ENCODE assay signal across 15 mouse cellular contexts in the genomic region with DNA sequence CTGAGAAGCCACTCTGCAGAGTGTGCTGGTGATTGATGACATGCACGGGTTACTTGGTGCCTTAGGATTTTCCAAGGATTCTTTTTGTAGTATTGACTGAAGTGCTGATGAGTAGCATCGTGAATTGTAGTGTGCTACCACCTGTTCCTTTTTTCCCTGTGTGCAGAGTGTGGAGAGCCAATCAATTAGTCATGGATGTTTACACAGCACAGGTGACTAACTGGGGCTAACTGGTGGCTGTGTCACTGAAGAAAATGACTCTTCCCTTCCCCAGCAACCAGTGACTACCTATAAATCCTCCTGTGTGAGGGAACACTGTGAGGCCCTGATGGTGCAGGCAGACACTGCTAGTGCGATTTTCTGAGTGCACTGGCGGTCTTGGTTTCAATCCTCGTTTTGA.
DNase-seq lines count a peak whose midpoint lies in the region; ATAC-seq and TF ChIP-seq lines count a peak whose summit lies in the region.
"Had no signal": no experiment of that assay in that cellular context is flagged by ENCODE, and none has a peak within 500 bp of the region (broad histone marks: within the 10 kb centered on the region; RNA-seq: fewer than 3 reads in every experiment).

No protein-coding gene starts in this region.

- no peak overlapping the region for H3K27ac ChIP-seq in hindbrain, embryonic 11.5 days (ENCODE audit: low read depth, low read length)
- no peak overlapping the region for H3K27ac ChIP-seq in hindbrain, embryonic 10.5 days
- peak overlapping the region; percentile 39; the same call in 1 of the 2 replicates for H3K27ac ChIP-seq in neural tube, embryonic 11.5 days (ENCODE audit: low read depth, low read length)
- no peak overlapping the region; the same call in 1 of the 2 replicates for H3K27ac ChIP-seq in intestine, embryonic 16.5 days (ENCODE audit: low read length)
- no peak overlapping the region for H3K27ac ChIP-seq in stomach, postnatal 0 days (replicated peaks)
- H3K27ac ChIP-seq: limb, embryonic 15.5 days; lung, embryonic 15.5 days; midbrain, embryonic 12.5 days had no signal

- H3K4me1 ChIP-seq in hindbrain, embryonic 11.5 days (replicated peaks; ENCODE audit: control insufficient read depth, insufficient read depth, low read length): no peaks in the 10 kb centered on the region
- no peaks in the 10 kb centered on the region; the same call in 1 of the 2 replicates for H3K4me1 ChIP-seq in hindbrain, embryonic 10.5 days (replicated peaks)
- peaks cover 10% of the 10 kb centered on the region for H3K4me1 ChIP-seq in neural tube, embryonic 11.5 days (ENCODE audit: control insufficient read depth, insufficient read depth, low read length)
- peaks cover 6% of the 10 kb centered on the region for H3K4me1 ChIP-seq in intestine, embryonic 16.5 days (ENCODE audit: control insufficient read depth, insufficient read depth, low read length)
- 0 out of 2 replicates have a peak, but pooled peaks cover 2% of the 10 kb centered on the region for H3K4me1 ChIP-seq in stomach, postnatal 0 days (replicated peaks; ENCODE audit: control insufficient read depth, insufficient read depth)
- H3K4me1 ChIP-seq: limb, embryonic 15.5 days; lung, embryonic 15.5 days had no signal

- no peak overlapping the region for H3K4me3 ChIP-seq in hindbrain, embryonic 11.5 days (ENCODE audit: low read depth, low read length)
- H3K4me3 ChIP-seq in hindbrain, embryonic 10.5 days: no peak overlapping the region
- H3K4me3 ChIP-seq in neural tube, embryonic 11.5 days (ENCODE audit: low read depth, low read length): no peak overlapping the region
- no peak overlapping the region for H3K4me3 ChIP-seq in intestine, embryonic 16.5 days (ENCODE audit: low read length)
- H3K4me3 ChIP-seq in stomach, postnatal 0 days (ENCODE audit: low read depth, low read length): no peak overlapping the region
- H3K4me3 ChIP-seq: limb, embryonic 15.5 days; lung, embryonic 15.5 days; midbrain, embryonic 12.5 days had no signal

- no peaks in the 10 kb centered on the region for H3K27me3 ChIP-seq in hindbrain, embryonic 11.5 days (ENCODE audit: control insufficient read depth, insufficient read depth, low read length)
- H3K27me3 ChIP-seq in hindbrain, embryonic 10.5 days (ENCODE audit: insufficient read depth, poor library complexity, severe bottlenecking): no peaks in the 10 kb centered on the region
- no peaks in the 10 kb centered on the region for H3K27me3 ChIP-seq in neural tube, embryonic 11.5 days (ENCODE audit: control insufficient read depth, insufficient read depth, low read length)
- no peaks in the 10 kb centered on the region for H3K27me3 ChIP-seq in intestine, embryonic 16.5 days (replicated peaks; ENCODE audit: control insufficient read depth, insufficient read depth, low read length)
- H3K27me3 ChIP-seq in stomach, postnatal 0 days (ENCODE audit: control insufficient read depth, insufficient read depth, low read length): no peaks in the 10 kb centered on the region
- H3K27me3 ChIP-seq: limb, embryonic 15.5 days; lung, embryonic 15.5 days; midbrain, embryonic 12.5 days had no signal

- 0 out of 2 replicates have a peak, but pooled peaks have one; percentile 19 for ATAC-seq in hindbrain, embryonic 11.5 days (ENCODE audit: low FRiP score)
- ATAC-seq in neural tube, embryonic 11.5 days (ENCODE audit: insufficient read depth, low FRiP score, low TSS enrichment): no peak; the same call in 1 of the 2 replicates
- peak; percentile 79 for ATAC-seq in intestine, embryonic 16.5 days
- peak; percentile 96 for ATAC-seq in stomach, postnatal 0 days (ENCODE audit: low FRiP score, low TSS enrichment)

- H3K9me3 ChIP-seq in hindbrain, embryonic 11.5 days (ENCODE audit: control insufficient read depth, low read length): no peaks in the 10 kb centered on the region
- no peaks in the 10 kb centered on the region for H3K9me3 ChIP-seq in hindbrain, embryonic 10.5 days
- no peaks in the 10 kb centered on the region for H3K9me3 ChIP-seq in neural tube, embryonic 11.5 days (ENCODE audit: control insufficient read depth, low read length)
- H3K9me3 ChIP-seq in intestine, embryonic 16.5 days (ENCODE audit: control insufficient read depth, low read length): no peaks in the 10 kb centered on the region
- H3K9me3 ChIP-seq in stomach, postnatal 0 days (ENCODE audit: control insufficient read depth, low read length): no peaks in the 10 kb centered on the region
- H3K9me3 ChIP-seq: G1E; limb, embryonic 15.5 days; lung, embryonic 15.5 days; midbrain, embryonic 12.5 days had no signal

- H3K4me2 ChIP-seq in hindbrain, embryonic 11.5 days (replicated peaks; ENCODE audit: low read depth, low read length): no peak overlapping the region
- H3K4me2 ChIP-seq in neural tube, embryonic 11.5 days (ENCODE audit: low read depth): no peak overlapping the region
- H3K4me2 ChIP-seq in intestine, embryonic 16.5 days (ENCODE audit: low read depth, low read length): no peak overlapping the region
- H3K4me2 ChIP-seq in stomach, postnatal 0 days (replicated peaks; ENCODE audit: low read depth): no peak overlapping the region
- H3K4me2 ChIP-seq: limb, embryonic 15.5 days; lung, embryonic 15.5 days; midbrain, embryonic 12.5 days had no signal

- TF ChIP-seq EP300 in stomach, postnatal 0 days (optimal IDR thresholded peaks at IDR 0.05): no peak

- TF ChIP-seq CTCF in stomach, postnatal 0 days (IDR thresholded peaks at IDR 0.05; ENCODE audit: low read depth): no peak

- WGBS in hindbrain, embryonic 11.5 days: 75% methylated on average over 5 of the region's 5 CpGs
- WGBS in hindbrain, embryonic 10.5 days: 80% methylated on average over 5 of the region's 5 CpGs
- WGBS in neural tube, embryonic 11.5 days: 54% methylated on average over 5 of the region's 5 CpGs
- 49% methylated on average over 5 of the region's 5 CpGs for WGBS in intestine, embryonic 16.5 days
- 43% methylated on average over 5 of the region's 5 CpGs for WGBS in stomach, postnatal 0 days

- no peak for DNase-seq in hindbrain, embryonic 11.5 days (ENCODE audit: low spot score)
- no peak for DNase-seq in hindbrain, embryonic 10.5 days (ENCODE audit: low spot score)
- DNase-seq in neural tube, embryonic 11.5 days (ENCODE audit: low spot score): peak; percentile 13
- no peak for DNase-seq in neural tube, embryonic 10.5 days (ENCODE audit: extremely low spot score, low spot score)
- peak; percentile 29 for DNase-seq in stomach, postnatal 0 days (ENCODE audit: low spot score)
- no peak for DNase-seq in right cerebral cortex, postnatal 25 days
- no peak for DNase-seq in frontal cortex, postnatal 25 days (ENCODE audit: low spot score in 2 of 2)
- DNase-seq: heart, postnatal 14 days; kidney, adult 2 months; right cerebral cortex, postnatal 14 days had no signal

- no peaks in the 10 kb centered on the region for H3K36me3 ChIP-seq in hindbrain, embryonic 11.5 days (ENCODE audit: control insufficient read depth, insufficient read depth, low read length)
- H3K36me3 ChIP-seq in hindbrain, embryonic 10.5 days: peaks cover 28% of the 10 kb centered on the region
- no peaks in the 10 kb centered on the region for H3K36me3 ChIP-seq in neural tube, embryonic 11.5 days (ENCODE audit: control insufficient read depth, insufficient read depth, low read length)
- no peaks in the 10 kb centered on the region for H3K36me3 ChIP-seq in intestine, embryonic 16.5 days (ENCODE audit: control insufficient read depth, insufficient read depth, low read length)
- H3K36me3 ChIP-seq in stomach, postnatal 0 days (ENCODE audit: control insufficient read depth, insufficient read depth, low read length): no peaks in the 10 kb centered on the region
- H3K36me3 ChIP-seq: midbrain, embryonic 12.5 days had no signal

- H3K9ac ChIP-seq in hindbrain, embryonic 11.5 days (ENCODE audit: low read depth, low read length): no peak overlapping the region
- H3K9ac ChIP-seq in neural tube, embryonic 11.5 days (ENCODE audit: low read length): no peak overlapping the region
- no peak overlapping the region for H3K9ac ChIP-seq in intestine, embryonic 16.5 days (ENCODE audit: low read depth, low read length)
- H3K9ac ChIP-seq in stomach, postnatal 0 days (ENCODE audit: low read length): no peak overlapping the region
- H3K9ac ChIP-seq: limb, embryonic 15.5 days; lung, embryonic 15.5 days; midbrain, embryonic 12.5 days had no signal

Comparison
In these comparisons a context has a peak if more than half of its experiments do, and no peak if none do; other contexts are left out.
1. DNase-seq: peak in neural tube, embryonic 11.5 days (single experiment) and stomach, postnatal 0 days (single experiment); none in hindbrain, embryonic 11.5 days (single experiment), hindbrain, embryonic 10.5 days (single experiment), neural tube, embryonic 10.5 days (single experiment), right cerebral cortex, postnatal 25 days (single experiment) and frontal cortex, postnatal 25 days (0 of 2).